Mouse (Mus musculus) cerebellum, adult 2 months (tissue): ENCODE data around the gene Plppr1.

Experiments
- CTCF ChIP-seq: fragments of 200-500 bp; IDR thresholded peaks from 2 replicates; pipeline ENCODE4 v1.5.1; 2011; ENCODE audit warnings: low read depth, mild to moderate bottlenecking, control low read depth, low read length, moderate library complexity, borderline replicate concordance; ENCODE audit not compliant: insufficient read depth
- POLR2A ChIP-seq: fragments of 200-500 bp; IDR thresholded peaks from 2 replicates; pipeline ENCODE4 v1.6.1; 2011; ENCODE audit warnings: low read length, control low read depth, borderline replicate concordance; ENCODE audit not compliant: insufficient read depth

GRCm38 (mm10) chr4:49108371-49108770 lies 49.3 kb downstream of the Plppr1 start:
- TF ChIP-seq POLR2A (no peak), CTCF (no peak)
